Mouse (Mus musculus) WW6 (cell line): ENCODE measurements around the gene Mindy4.

Experiments
- DNase-seq: peaks from one replicate; pipeline ENCODE4 v3.0.0-alpha.2; 2013; ENCODE audit warnings: low read depth, low spot score

The Mindy4 gene

DNA sequence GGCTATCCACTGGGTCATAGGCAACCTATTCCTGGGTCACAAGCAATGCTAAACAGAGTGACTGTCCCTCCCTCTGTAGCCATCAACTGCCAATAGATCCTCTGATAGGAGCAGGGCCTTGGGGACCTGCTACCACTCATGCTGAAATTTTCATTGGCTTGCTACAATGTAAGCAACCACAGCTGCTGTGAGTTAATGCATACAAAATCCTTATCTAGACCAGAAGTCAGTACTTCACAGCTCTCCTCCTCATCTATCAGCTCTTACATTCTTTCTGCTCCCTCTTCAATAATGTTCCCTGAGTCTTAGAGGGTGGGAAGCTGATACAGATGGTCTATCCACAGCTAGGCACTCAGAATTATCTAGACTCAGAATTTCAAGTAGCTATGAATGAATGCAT, 163.9 kb downstream of the Mindy4 start:
- no peak for DNase-seq
